Mouse (Mus musculus) naive thymus-derived CD4-positive, alpha-beta T cell, adult 2 months (primary cell): ENCODE measurements around the gene Idh1.

Source experiments
- DNase-seq: peaks from one replicate; pipeline ENCODE4 v3.0.0-alpha.2; 2011; ENCODE audit warnings: low read depth

Idh1 gene

DNA sequence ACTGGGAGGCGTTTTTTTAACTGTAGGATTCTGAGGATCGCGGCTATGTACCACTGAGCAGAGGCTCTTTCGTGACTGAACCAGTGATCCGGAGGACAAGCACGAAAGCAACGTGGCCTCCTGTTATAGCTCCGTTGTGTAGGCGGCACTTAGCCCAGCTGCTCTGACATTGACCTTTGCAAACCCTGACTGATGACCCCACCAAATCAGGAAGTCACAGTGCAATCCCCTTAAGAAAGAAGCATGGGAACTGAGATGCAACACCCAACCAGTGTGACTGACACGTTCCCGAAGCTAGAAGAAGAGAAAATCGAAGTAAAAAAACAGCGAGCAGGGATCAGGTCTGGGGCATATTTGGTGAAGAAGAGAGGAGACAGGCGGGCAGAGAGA is 73.5 kb downstream of the Idh1 start:
- DNase-seq, result no peak

GRCm38 (mm10) chr1:65112031-65112806 is 74.1 kb downstream of the Idh1 start:
- peak; percentile 65 for DNase-seq

DNA sequence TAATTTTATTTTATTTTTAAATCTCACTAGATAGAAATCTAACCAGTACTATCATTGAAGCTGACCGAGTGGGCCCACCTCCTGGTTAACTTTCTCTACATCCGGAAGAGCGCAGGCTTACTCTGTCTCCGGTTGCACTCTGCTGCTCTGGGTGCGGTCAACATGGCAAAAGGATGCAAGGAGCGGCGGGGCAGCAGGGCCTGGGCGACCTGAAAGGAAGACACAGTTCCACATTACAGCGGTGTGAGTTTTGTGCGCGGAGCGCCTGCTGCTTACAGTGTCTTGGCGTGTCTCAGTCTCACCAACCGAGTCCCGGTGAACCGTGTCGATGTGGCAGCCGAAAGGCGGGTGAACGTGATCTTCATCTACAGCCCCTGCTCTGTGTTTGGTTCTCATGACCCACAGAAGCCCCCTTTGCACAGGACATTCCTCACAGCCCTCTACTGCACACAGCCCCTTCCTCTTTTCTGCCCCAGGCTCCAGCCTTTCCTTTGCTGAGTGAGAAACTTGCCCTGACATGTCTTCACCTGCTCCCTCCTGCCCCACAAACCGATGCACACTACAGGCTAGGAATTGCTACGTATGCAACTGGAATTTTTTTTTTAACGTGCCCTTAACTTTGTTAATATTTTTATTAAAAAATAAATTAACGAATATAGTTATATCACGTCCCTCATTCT is 76.4 kb downstream of the Idh1 start:
- no peak for DNase-seq

- no peak for DNase-seq
Measured at GRCm38 (mm10) chr1:65109196-65109595, 77.1 kb downstream of the Idh1 start.
